Mouse (Mus musculus) limb, embryonic 10.5 days (tissue): Measurements from ENCODE around the gene Dusp3. TPM values are rescaled to one million over a fixed set of nuclear protein-coding genes. Genes with fewer than 3 reads are reported as not detected.

Experiments
- DNase-seq: peaks from one replicate; pipeline ENCODE4 v3.0.0-alpha.2; 2017; ENCODE audit warnings: low spot score
- H3K27ac ChIP-seq: fragments of 300-500 bp; sonication (generic); 2 replicates; pipeline ENCODE4 v1.5.1; 2016; ENCODE audit warnings: mild to moderate bottlenecking
- H3K27me3 ChIP-seq: fragments of 300-500 bp; sonication (generic); 2 replicates; pipeline ENCODE4 v1.6.1; 2016; ENCODE audit warnings: low read depth, mild to moderate bottlenecking; ENCODE audit not compliant: poor library complexity, severe bottlenecking
- H3K36me3 ChIP-seq: fragments of 300-500 bp; sonication (generic); 2 replicates; pipeline ENCODE4 v1.6.1; 2016; ENCODE audit warnings: mild to moderate bottlenecking, moderate library complexity
- H3K4me1 ChIP-seq: fragments of 300-500 bp; sonication (generic); 2 replicates; pipeline ENCODE4 v1.6.1; 2016
- H3K4me3 ChIP-seq: fragments of 300-500 bp; sonication (generic); 2 replicates; pipeline ENCODE4 v1.5.1; 2016; ENCODE audit warnings: mild to moderate bottlenecking, moderate library complexity
- H3K9me3 ChIP-seq: fragments of 300-500 bp; sonication (generic); replicated peaks from 2 replicates; pipeline ENCODE4 v1.6.1; 2016; ENCODE audit warnings: mild to moderate bottlenecking
- WGBS: fragments of 180-500 bp; shearing (Covaris S2); methylation state at CpG from one replicate; pipeline ENCODE4 v1.1.7; 2016; 5-methylcytosine and 5-hydroxymethylcytosine counted together
- polyA plus RNA-seq: library from polyadenylated mRNA; unstranded; fragments of >200 nt; fragmentation: Nextera tagmentation; extraction: Ambion mirVana; gene quantifications from 2 replicates; pipeline ENCODE4 v1.2.1, GENCODE M21; 2016

The Dusp3 gene
- polyA plus RNA-seq, 1 experiment from 2014 or later = 9.2 TPM

DNA sequence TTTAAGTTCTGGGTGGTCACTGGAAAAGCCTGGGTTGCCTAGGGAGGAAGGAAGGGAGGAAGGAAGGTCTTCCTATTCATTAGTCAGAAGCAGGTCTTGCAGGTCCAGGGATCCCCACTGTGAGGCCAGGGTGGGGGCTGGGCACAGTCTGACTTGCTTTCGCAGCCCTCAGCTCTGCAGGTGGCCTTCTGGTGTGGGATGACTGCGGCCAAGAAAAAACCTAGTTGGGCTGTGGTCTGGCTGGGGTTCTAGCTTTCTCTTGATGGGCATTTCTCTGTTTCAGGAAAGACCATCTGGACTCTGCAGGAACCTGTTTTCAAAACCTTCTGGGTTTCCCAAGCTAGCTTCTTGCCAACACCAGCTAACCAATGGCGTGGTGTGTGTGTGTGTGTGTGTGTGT is 43.8 kb downstream of the Dusp3 start:
- no peaks in the 10 kb centered on the region for H3K9me3 ChIP-seq
- peaks cover 21% of the 10 kb centered on the region for H3K27me3 ChIP-seq
- no peak for DNase-seq
- H3K36me3 ChIP-seq = no peaks in the 10 kb centered on the region
- no peak overlapping the region for H3K4me3 ChIP-seq
- no peak overlapping the region for H3K27ac ChIP-seq
- WGBS = 37% methylated on average over 3 of the region's 3 CpGs
- H3K4me1 ChIP-seq = peaks cover 36% of the 10 kb centered on the region

- peaks cover 49% of the 10 kb centered on the region for H3K4me1 ChIP-seq
- H3K4me3 ChIP-seq = peak overlapping the region; percentile 54
- WGBS = under 1% methylated on average over 32 of the region's 32 CpGs
- DNase-seq = peak; percentile 64
- peak overlapping the region; percentile 79 for H3K27ac ChIP-seq
- H3K9me3 ChIP-seq = no peaks in the 10 kb centered on the region
- H3K36me3 ChIP-seq = no peaks in the 10 kb centered on the region
- peaks cover 45% of the 10 kb centered on the region for H3K27me3 ChIP-seq
Measured at GRCm38 (mm10) chr11:101937108-101937507, 49.7 kb downstream of the Dusp3 start.

- no peaks in the 10 kb centered on the region for H3K36me3 ChIP-seq
- no peak overlapping the region for H3K27ac ChIP-seq
- no peaks in the 10 kb centered on the region for H3K9me3 ChIP-seq
- H3K27me3 ChIP-seq = peaks cover 45% of the 10 kb centered on the region
- WGBS = 25% methylated on average over 7 of the region's 7 CpGs
- DNase-seq = no peak
- no peak overlapping the region for H3K4me3 ChIP-seq
- H3K4me1 ChIP-seq = peaks cover 49% of the 10 kb centered on the region
Measured at GRCm38 (mm10) chr11:101936421-101936820, 50.4 kb downstream of the Dusp3 start.

- no peak for DNase-seq
- Histone ChIP-seq H3K9me3 (no peaks in the 10 kb centered on the region), H3K27ac (no peak overlapping the region), H3K36me3 (no peaks in the 10 kb centered on the region), H3K4me3 (no peak overlapping the region), H3K4me1 (peaks cover 43% of the 10 kb centered on the region), H3K27me3 (peaks cover 45% of the 10 kb centered on the region)
- WGBS = 69% methylated on average over 3 of the region's 3 CpGs
Measured at GRCm38 (mm10) chr11:101935743-101936142, 51.1 kb downstream of the Dusp3 start.

DNA sequence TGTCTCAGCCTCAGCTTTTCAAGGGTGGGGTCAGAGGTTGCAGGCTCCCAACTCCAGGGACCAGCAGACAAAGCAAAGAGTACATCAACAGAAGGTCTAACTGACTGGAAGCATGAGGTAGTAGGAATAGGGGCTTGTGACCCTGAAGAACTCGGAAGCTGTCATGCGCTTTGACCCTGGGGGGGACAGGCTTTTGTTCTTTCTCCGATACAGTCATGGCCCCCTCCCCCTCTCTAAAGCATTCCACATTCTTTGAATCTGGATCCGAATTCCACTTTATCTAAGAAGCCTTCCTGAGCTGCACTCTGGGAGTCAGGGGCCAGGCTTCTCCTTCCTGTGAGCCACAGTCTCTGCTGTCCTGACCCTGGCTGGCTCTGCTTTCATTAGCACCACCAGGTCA is 54.8 kb downstream of the Dusp3 start:
- Histone ChIP-seq H3K4me1 (peaks cover 31% of the 10 kb centered on the region), H3K9me3 (no peaks in the 10 kb centered on the region), H3K27ac (0 out of 2 replicates have a peak overlapping the region, but pooled peaks have one; percentile 14), H3K36me3 (no peaks in the 10 kb centered on the region), H3K27me3 (peaks cover 19% of the 10 kb centered on the region), H3K4me3 (no peak overlapping the region)
- 59% methylated on average over 4 of the region's 4 CpGs for WGBS
- no peak for DNase-seq

- 20% methylated on average over 25 of the region's 25 CpGs for WGBS
Measured at GRCm38 (mm10) chr11:101928030-101928762, 58.6 kb downstream of the Dusp3 start.

DNA sequence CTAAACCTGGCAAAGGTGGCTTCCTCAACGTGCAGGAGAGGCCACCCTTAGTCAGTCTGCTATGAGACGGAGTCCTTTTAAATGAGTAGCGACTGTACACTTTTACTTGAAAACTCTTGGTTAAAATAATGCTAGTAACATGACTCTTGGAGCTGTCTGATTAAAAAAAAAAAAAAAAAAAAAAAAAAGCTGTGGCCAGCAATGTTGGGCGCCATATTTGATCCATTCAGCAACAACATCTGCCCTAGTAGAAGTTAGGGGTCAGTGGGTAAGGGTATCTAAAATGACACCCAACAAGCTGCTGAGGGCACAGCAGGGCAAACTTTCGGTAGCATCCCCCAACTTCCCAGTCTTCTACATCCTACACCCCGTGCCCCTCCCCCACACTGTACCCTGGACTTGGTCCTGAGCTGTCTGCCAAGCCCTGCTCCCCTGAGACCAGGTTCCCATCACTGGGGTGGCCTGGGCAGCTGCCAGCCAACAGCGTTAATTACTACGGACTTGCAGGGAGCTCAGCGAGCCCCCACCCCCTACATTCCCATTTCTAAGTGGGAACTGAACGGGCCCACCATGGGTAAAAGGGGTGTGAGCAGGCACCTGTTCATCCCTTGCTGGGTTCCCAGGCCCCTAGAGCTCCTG is 59.7 kb downstream of the Dusp3 start:
- Histone ChIP-seq H3K4me1 (peaks cover 15% of the 10 kb centered on the region), H3K9me3 (no peaks in the 10 kb centered on the region), H3K27me3 (no peaks in the 10 kb centered on the region; the same call in none of the 2 replicates), H3K27ac (no peak overlapping the region), H3K4me3 (no peak overlapping the region), H3K36me3 (no peaks in the 10 kb centered on the region)
- no peak for DNase-seq
- WGBS = 88% methylated on average over 10 of the region's 10 CpGs

More at GRCm38 (mm10) chr11:101928030-101928762, 58.6 kb downstream of the Dusp3 start:
- Histone ChIP-seq H3K36me3 (no peaks in the 10 kb centered on the region), H3K4me1 (peaks cover 20% of the 10 kb centered on the region), H3K4me3 (no peak overlapping the region), H3K27me3 (no peaks in the 10 kb centered on the region; the same call in none of the 2 replicates), H3K9me3 (no peaks in the 10 kb centered on the region), H3K27ac (no peak overlapping the region)
- DNase-seq = peak; percentile 69

DNA sequence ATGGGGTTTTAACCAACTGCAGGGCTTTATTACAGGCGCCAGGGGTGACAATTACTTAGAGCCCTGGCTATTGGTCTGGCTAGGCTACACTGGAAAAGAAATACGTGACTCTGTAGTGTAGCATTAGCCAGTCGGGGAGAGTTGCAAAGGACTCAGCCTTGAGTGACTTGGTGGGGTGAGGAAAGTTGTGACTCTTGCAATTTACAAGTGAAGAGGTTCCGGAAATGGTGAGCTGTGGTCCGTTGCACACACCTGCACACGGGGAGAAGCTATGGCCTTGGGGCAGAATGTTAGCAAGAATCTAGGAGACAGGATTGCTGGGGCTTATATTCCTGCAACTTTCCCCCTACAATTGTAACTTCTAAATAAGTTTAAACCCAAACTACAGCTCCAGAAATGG is 61.2 kb downstream of the Dusp3 start:
- H3K27me3 ChIP-seq = peaks cover 6% of the 10 kb centered on the region; the same call in 1 of the 2 replicates
- H3K27ac ChIP-seq = no peak overlapping the region
- H3K4me1 ChIP-seq = peaks cover 23% of the 10 kb centered on the region
- no peak overlapping the region for H3K4me3 ChIP-seq
- no peaks in the 10 kb centered on the region for H3K9me3 ChIP-seq
- H3K36me3 ChIP-seq = no peaks in the 10 kb centered on the region
- DNase-seq = no peak
- WGBS = 67% methylated on average over 6 of the region's 6 CpGs

DNA sequence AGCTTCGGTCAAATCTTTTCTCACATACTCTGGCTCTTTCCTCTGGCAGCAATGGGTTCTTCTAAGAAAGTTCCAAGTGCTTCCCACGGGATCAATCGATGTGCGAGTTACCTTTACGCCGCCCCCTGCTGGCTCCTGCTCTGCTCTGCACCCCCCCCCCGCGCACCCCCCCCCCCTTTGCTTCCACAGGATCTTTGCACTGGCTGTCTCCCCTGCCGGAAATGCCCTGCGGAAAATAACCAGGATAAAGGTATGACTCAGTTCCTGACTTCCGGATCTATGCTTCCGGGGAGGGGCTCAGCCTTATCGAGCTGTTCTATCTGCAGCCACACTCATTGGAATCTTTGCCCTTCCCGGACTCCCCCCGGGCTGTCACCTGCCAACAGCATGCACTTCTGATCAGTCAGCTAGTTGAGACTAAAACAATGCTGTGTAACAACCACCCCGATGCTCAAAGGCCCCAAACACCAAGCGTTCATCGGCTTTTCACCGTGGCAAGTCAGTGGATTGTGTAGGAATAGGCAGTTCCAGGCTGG is 62.3 kb downstream of the Dusp3 start:
- peaks cover 30% of the 10 kb centered on the region for H3K4me1 ChIP-seq
- no peaks in the 10 kb centered on the region for H3K9me3 ChIP-seq
- no peaks in the 10 kb centered on the region for H3K36me3 ChIP-seq
- H3K27me3 ChIP-seq = peaks cover 6% of the 10 kb centered on the region; the same call in 1 of the 2 replicates
- no peak overlapping the region for H3K4me3 ChIP-seq
- no peak overlapping the region for H3K27ac ChIP-seq
- WGBS = 80% methylated on average over 17 of the region's 19 CpGs
- DNase-seq = no peak

DNA sequence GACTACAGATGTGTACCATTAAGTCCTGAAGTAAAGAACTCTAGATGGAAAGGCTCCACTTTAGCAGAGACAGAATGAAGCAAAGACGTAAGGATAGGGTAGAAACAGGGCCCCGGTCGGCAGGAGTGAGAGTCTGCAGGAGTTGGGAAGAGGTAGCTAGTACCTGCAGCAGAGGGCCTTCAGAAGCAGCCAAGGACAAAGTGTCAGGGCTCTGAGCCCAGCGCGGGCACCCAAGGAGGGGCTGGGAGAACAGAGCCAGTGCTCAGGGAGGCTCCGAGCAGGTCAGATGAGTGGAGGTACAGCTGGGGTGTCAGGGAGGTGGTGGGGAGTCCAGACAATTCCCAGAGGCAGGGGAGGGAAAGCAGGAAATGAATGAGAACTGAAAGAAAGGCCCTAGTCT is 62.8 kb downstream of the Dusp3 start:
- Histone ChIP-seq H3K4me1 (peaks cover 30% of the 10 kb centered on the region), H3K4me3 (no peak overlapping the region), H3K36me3 (no peaks in the 10 kb centered on the region), H3K27ac (no peak overlapping the region), H3K27me3 (peaks cover 10% of the 10 kb centered on the region), H3K9me3 (no peaks in the 10 kb centered on the region)
- 84% methylated on average over 6 of the region's 6 CpGs for WGBS
- DNase-seq = no peak

GRCm38 (mm10) chr11:101921361-101921952 is 65.4 kb downstream of the Dusp3 start:
- Histone ChIP-seq H3K9me3 (no peaks in the 10 kb centered on the region), H3K27ac (peak overlapping the region; percentile 28; the same call in 1 of the 2 replicates), H3K36me3 (no peaks in the 10 kb centered on the region), H3K27me3 (peaks cover 33% of the 10 kb centered on the region), H3K4me3 (no peak overlapping the region), H3K4me1 (peaks cover 15% of the 10 kb centered on the region)
- WGBS = 88% methylated on average over 12 of the region's 12 CpGs
- no peak for DNase-seq
